Mouse (Mus musculus) MEL (cell line): Measurements from ENCODE around the gene Klk5. TPM values are rescaled to one million over a fixed set of nuclear protein-coding genes. Genes with fewer than 3 reads are reported as not detected.

Source experiments
- DNase-seq: peaks from one replicate; pipeline ENCODE4 v3.0.0; 2011; ENCODE audit warnings: low read depth, low spot score
- H3K27ac ChIP-seq: 2 replicates; pipeline ENCODE4 v1.5.1; 2012; ENCODE audit warnings: low read depth, mild to moderate bottlenecking, control low read depth, low read length, moderate library complexity; ENCODE audit not compliant: control insufficient read depth
- H3K27me3 ChIP-seq, 2 experiments: fragments of 150-350 bp in 1 of 2; sonication (generic) in 1 of 2; 2 replicates each; pipeline ENCODE4 v1.6.1; 2012; ENCODE audit warnings: low read length in 2 of 2, mild to moderate bottlenecking in 2 of 2, improper control_type of control experiment in 1 of 2, moderate library complexity in 1 of 2; ENCODE audit not compliant: insufficient read depth in 2 of 2, control insufficient read depth in 1 of 2
- H3K36me3 ChIP-seq, 2 experiments: 2 replicates each; pipeline ENCODE4 v1.6.1; 2012 to 2014; ENCODE audit warnings: low read length in 2 of 2, improper control_type of control experiment in 1 of 2, inconsistent platforms in 1 of 2, mild to moderate bottlenecking in 1 of 2; ENCODE audit not compliant: insufficient read depth in 2 of 2, control insufficient read depth in 1 of 2
- H3K4me1 ChIP-seq, 2 experiments: fragments of 150-350 bp in 1 of 2; sonication (generic) in 1 of 2; 2 replicates each; pipeline ENCODE4 v1.6.1; 2012; ENCODE audit warnings: low read length in 2 of 2, improper control_type of control experiment in 1 of 2, mild to moderate bottlenecking in 1 of 2; ENCODE audit not compliant: insufficient read depth in 2 of 2, control insufficient read depth in 1 of 2
- H3K4me3 ChIP-seq, 2 experiments: fragments of 150-350 bp in 1 of 2; sonication (generic) in 1 of 2; 2 replicates each; pipeline ENCODE4 v1.5.1; 2012; ENCODE audit warnings: low read depth in 2 of 2, low read length in 2 of 2, mild to moderate bottlenecking in 2 of 2, moderate library complexity in 2 of 2, control low read depth in 1 of 2, improper control_type of control experiment in 1 of 2; ENCODE audit not compliant: control insufficient read depth in 1 of 2, insufficient read depth in 1 of 2
- H3K79me2 ChIP-seq: 2 replicates; pipeline ENCODE4 v1.6.1; 2012; ENCODE audit warnings: mild to moderate bottlenecking, low read length, moderate library complexity; ENCODE audit not compliant: control insufficient read depth, poor library complexity, insufficient read depth
- H3K9ac ChIP-seq: 2 replicates; pipeline ENCODE4 v1.6.1; 2012; ENCODE audit warnings: low read depth, mild to moderate bottlenecking, control low read depth, low read length, moderate library complexity; ENCODE audit not compliant: control insufficient read depth, poor library complexity, severe bottlenecking
- H3K9me3 ChIP-seq: fragments of 150-350 bp; sonication (generic); replicated peaks from 2 replicates; pipeline ENCODE4 v1.6.1; 2012; ENCODE audit warnings: mild to moderate bottlenecking, low read length, improper control_type of control experiment, moderate library complexity; ENCODE audit not compliant: insufficient read depth
- BHLHE40 ChIP-seq: IDR thresholded peaks from 2 replicates; pipeline ENCODE4 v1.6.1; 2012; ENCODE audit warnings: low read depth, mild to moderate bottlenecking, inconsistent platforms, low read length, improper control_type of control experiment, borderline replicate concordance
- CHD1 ChIP-seq: IDR thresholded peaks from 2 replicates; pipeline ENCODE4 v1.6.1; 2012; ENCODE audit warnings: low read depth, mild to moderate bottlenecking, inconsistent platforms, low read length, improper control_type of control experiment
- CHD2 ChIP-seq: IDR thresholded peaks from 2 replicates; pipeline ENCODE4 v1.6.1; 2011; ENCODE audit warnings: low read length, improper control_type of control experiment
- CTCF ChIP-seq, 3 experiments: IDR thresholded peaks in 2 of 3; conservative IDR thresholded peaks in 1 of 3; 2 replicates each; pipeline ENCODE4 v1.5.1; 2011 to 2012; ENCODE audit warnings: low read length in 3 of 3, low read depth in 2 of 3, mild to moderate bottlenecking in 2 of 3, improper control_type of control experiment in 1 of 3, inconsistent platforms in 1 of 3, mixed read lengths in 1 of 3, moderate library complexity in 1 of 3; ENCODE audit not compliant: control insufficient read depth in 1 of 3, insufficient read depth in 1 of 3, poor library complexity in 1 of 3, severe bottlenecking in 1 of 3
- ELF1 ChIP-seq: IDR thresholded peaks from 2 replicates; pipeline ENCODE4 v1.6.1; 2014; ENCODE audit warnings: low read depth, mild to moderate bottlenecking, inconsistent platforms, low read length, improper control_type of control experiment, moderate library complexity
- EP300 ChIP-seq, 2 experiments: IDR thresholded peaks; 2 replicates each; pipeline ENCODE4 v1.6.1; 2011; ENCODE audit warnings: improper control_type of control experiment in 2 of 2, low read length in 2 of 2, low read depth in 1 of 2, mild to moderate bottlenecking in 1 of 2
- ETS1 ChIP-seq: IDR thresholded peaks from 2 replicates; pipeline ENCODE4 v1.6.1; 2012; ENCODE audit warnings: low read depth, mild to moderate bottlenecking, inconsistent platforms, low read length, improper control_type of control experiment, moderate library complexity
- GABPA ChIP-seq: IDR thresholded peaks from 2 replicates; pipeline ENCODE4 v1.6.1; 2012; ENCODE audit warnings: low read depth, mild to moderate bottlenecking, inconsistent platforms, low read length, improper control_type of control experiment, moderate library complexity
- GATA1 ChIP-seq: IDR thresholded peaks from 2 replicates; pipeline ENCODE4 v1.6.1; 2011; ENCODE audit warnings: low read depth, low read length, improper control_type of control experiment
- KAT2A ChIP-seq: conservative IDR thresholded peaks from 2 replicates; pipeline ENCODE4 v1.6.1; 2012; ENCODE audit warnings: low read depth, low read length, improper control_type of control experiment, inconsistent platforms
- MEF2A ChIP-seq: IDR thresholded peaks from 2 replicates; pipeline ENCODE4 v1.6.1; 2014; ENCODE audit warnings: low read depth, mild to moderate bottlenecking, inconsistent platforms, low read length, improper control_type of control experiment; ENCODE audit not compliant: poor library complexity, insufficient replicate concordance, severe bottlenecking; ENCODE audit errors: extremely low read depth
- MXI1 ChIP-seq: IDR thresholded peaks from 2 replicates; pipeline ENCODE4 v1.6.1; 2011; ENCODE audit warnings: mild to moderate bottlenecking, low read depth, low read length, improper control_type of control experiment
- MYB ChIP-seq: IDR thresholded peaks from 2 replicates; pipeline ENCODE4 v1.6.1; 2011; ENCODE audit warnings: mild to moderate bottlenecking, low read depth, low read length, improper control_type of control experiment
- POLR2AphosphoS2 ChIP-seq: IDR thresholded peaks from 2 replicates; pipeline ENCODE4 v1.6.1; 2011; ENCODE audit warnings: low read length, improper control_type of control experiment
- RCOR1 ChIP-seq: IDR thresholded peaks from 2 replicates; pipeline ENCODE4 v1.6.1; 2012; ENCODE audit warnings: low read depth, mild to moderate bottlenecking, inconsistent platforms, low read length, improper control_type of control experiment
- SMC3 ChIP-seq: IDR thresholded peaks from 2 replicates; pipeline ENCODE4 v1.6.1; 2011; ENCODE audit warnings: low read depth, low read length, improper control_type of control experiment
- TAL1 ChIP-seq: IDR thresholded peaks from 2 replicates; pipeline ENCODE4 v1.6.1; 2012; ENCODE audit warnings: mild to moderate bottlenecking, inconsistent platforms, low read length, moderate library complexity, mixed read lengths
- TBP ChIP-seq: IDR thresholded peaks from 2 replicates; pipeline ENCODE4 v1.8.0; 2011; ENCODE audit warnings: low read depth, low read length, improper control_type of control experiment
- TCF12 ChIP-seq: IDR thresholded peaks from 2 replicates; pipeline ENCODE4 v1.6.1; 2014; ENCODE audit warnings: low read depth, mild to moderate bottlenecking, inconsistent platforms, low read length, improper control_type of control experiment, moderate library complexity
- UBTF ChIP-seq: IDR thresholded peaks from 2 replicates; pipeline ENCODE4 v1.6.1; 2012; ENCODE audit warnings: low read depth, mild to moderate bottlenecking, inconsistent platforms, low read length, improper control_type of control experiment, moderate library complexity, borderline replicate concordance; ENCODE audit not compliant: insufficient read depth
- USF1 ChIP-seq: IDR thresholded peaks from 2 replicates; pipeline ENCODE4 v1.6.1; 2014; ENCODE audit warnings: low read depth, mild to moderate bottlenecking, inconsistent platforms, low read length, improper control_type of control experiment, moderate library complexity
- USF2 ChIP-seq, 2 experiments: IDR thresholded peaks; 2 replicates each; pipeline ENCODE4 v1.6.1; 2011 to 2012; ENCODE audit warnings: improper control_type of control experiment in 2 of 2, low read length in 2 of 2, borderline replicate concordance in 1 of 2, inconsistent platforms in 1 of 2, low read depth in 1 of 2, mild to moderate bottlenecking in 1 of 2; ENCODE audit not compliant: insufficient read depth in 1 of 2
- ZC3H11A ChIP-seq: IDR thresholded peaks from 2 replicates; pipeline ENCODE4 v1.6.1; 2012; ENCODE audit warnings: low read depth, mild to moderate bottlenecking, inconsistent platforms, low read length, improper control_type of control experiment
- ZNF384 ChIP-seq: IDR thresholded peaks from 2 replicates; pipeline ENCODE4 v1.6.1; 2012; ENCODE audit warnings: low read depth, mild to moderate bottlenecking, inconsistent platforms, low read length, improper control_type of control experiment
- polyA plus RNA-seq, 2 experiments: library from polyadenylated mRNA; stranded (reverse) in 1 of 2; unstranded in 1 of 2; fragments of >175 nt in 1 of 2; fragments of >200 nt in 1 of 2; gene quantifications; 2 replicates each; pipeline versions ENCODE4 v1.2.1 to v1.2.4; 2012; ENCODE audit warnings: low replicate concordance in 2 of 2, low read depth in 1 of 2; ENCODE audit not compliant: insufficient read length in 2 of 2, insufficient read depth in 1 of 2, missing spikeins in 1 of 2
- total RNA-seq: library from RNA; depleted of rRNA; stranded (reverse); fragments of 300-350 nt; gene quantifications from 2 replicates; pipeline ENCODE4 v1.2.3, GENCODE M21; 2012

The Klk5 gene
- total and polyA plus RNA-seq, 3 experiments: not detected

DNA sequence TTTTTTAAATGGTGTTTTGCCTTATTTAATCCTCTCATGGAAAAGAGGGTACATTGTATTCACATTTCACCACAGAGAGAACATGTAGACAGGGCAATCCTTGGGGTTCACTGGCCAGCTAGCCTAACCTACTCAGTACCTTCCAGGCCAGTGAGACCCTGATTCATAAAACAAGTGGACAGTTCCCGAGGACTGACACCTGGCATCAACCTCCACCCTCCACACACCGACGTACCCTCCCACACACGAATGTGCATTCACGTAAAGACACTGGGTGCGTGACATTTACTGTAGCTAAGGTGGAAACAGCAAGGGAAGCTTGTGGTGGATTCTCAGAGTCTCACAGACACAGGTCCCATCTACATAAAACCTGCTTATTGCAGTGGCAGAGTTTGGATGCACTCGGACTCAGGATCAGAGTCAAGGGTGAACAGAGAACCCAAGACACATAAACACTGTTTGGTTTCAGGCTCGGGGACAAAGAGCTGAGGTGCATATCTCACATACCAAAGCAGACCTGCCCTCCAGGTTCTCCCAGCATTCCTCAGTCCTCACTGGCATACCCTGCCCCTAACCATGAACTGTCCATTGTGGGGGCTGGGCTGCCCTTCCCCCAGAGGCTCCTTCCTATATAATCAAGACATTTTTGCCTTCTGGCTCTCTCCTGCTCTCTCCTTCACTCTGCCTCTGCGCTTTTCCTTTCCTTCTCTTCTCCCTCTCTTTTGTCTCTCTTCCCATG is 13.0 kb downstream of the Klk5 start:
- H3K4me3 ChIP-seq: no peak overlapping the region
- H3K27ac ChIP-seq: no peak overlapping the region
- no peak for DNase-seq

GRCm38 (mm10) chr7:43855709-43856108 is 13.9 kb downstream of the Klk5 start:
- no peaks in the 10 kb centered on the region for H3K9me3 ChIP-seq
- TF ChIP-seq CTCF (IDR thresholded peaks at IDR 0.05 in 2 of 3, conservative IDR thresholded peaks at IDR 0.05 in 1 of 3; ENCODE audit: control insufficient read depth in 1 of 3, insufficient read depth in 1 of 3, low read depth in 2 of 3, low read length in 3 of 3, poor library complexity in 1 of 3, severe bottlenecking in 1 of 3) (no peak), EP300 (IDR thresholded peaks at IDR 0.05; ENCODE audit: low read depth in 1 of 2, low read length in 2 of 2) (no peak), ZNF384 (no peak)
- no peak overlapping the region for H3K4me3 ChIP-seq
- DNase-seq: no peak
- no peaks in the 10 kb centered on the region for H3K79me2 ChIP-seq
- H3K27ac ChIP-seq: no peak overlapping the region
- H3K4me1 ChIP-seq: no peaks in the 10 kb centered on the region
- H3K9ac ChIP-seq: no peak overlapping the region
- no peaks in the 10 kb centered on the region for H3K27me3 ChIP-seq
- no peaks in the 10 kb centered on the region for H3K36me3 ChIP-seq

More for the DNA sequence above, 13.0 kb downstream of the Klk5 start:
- H3K9ac ChIP-seq: no peak overlapping the region
- no peaks in the 10 kb centered on the region for H3K4me1 ChIP-seq
- no peaks in the 10 kb centered on the region for H3K27me3 ChIP-seq
- no peaks in the 10 kb centered on the region for H3K36me3 ChIP-seq
- H3K9me3 ChIP-seq: no peaks in the 10 kb centered on the region
- TF ChIP-seq KAT2A (no peak), ETS1 (no peak), USF1 (no peak), TAL1 (no peak), POLR2AphosphoS2 (no peak)
- H3K79me2 ChIP-seq: no peaks in the 10 kb centered on the region

DNA sequence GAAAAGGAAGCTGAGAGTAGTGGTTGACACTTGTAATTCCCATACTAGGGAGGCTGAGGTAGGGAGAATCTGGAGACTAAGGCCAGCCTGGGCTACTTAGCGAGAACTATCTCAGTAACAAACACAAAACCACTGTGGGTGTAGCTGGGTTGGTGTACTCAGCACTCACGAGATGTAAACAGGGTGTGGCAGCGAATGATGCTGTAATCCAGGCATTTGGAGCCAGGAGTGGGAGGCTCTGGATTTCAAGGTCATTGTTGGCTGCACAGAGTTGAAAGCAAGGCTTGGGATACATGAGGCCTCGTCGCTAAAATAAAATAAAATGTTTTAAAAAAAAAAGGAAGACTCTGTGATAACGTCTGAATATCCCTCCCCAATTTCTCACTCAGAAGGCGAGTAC is 14.5 kb downstream of the Klk5 start:
- Histone ChIP-seq H3K36me3 (no peaks in the 10 kb centered on the region), H3K27me3 (no peaks in the 10 kb centered on the region)
- DNase-seq: no peak

More for the DNA sequence above, 14.5 kb downstream of the Klk5 start:
- Histone ChIP-seq H3K9me3 (no peaks in the 10 kb centered on the region), H3K4me3 (no peak overlapping the region), H3K27ac (no peak overlapping the region), H3K4me1 (no peaks in the 10 kb centered on the region), H3K79me2 (no peaks in the 10 kb centered on the region), H3K9ac (no peak overlapping the region)
- TF ChIP-seq CHD2 (no peak), TAL1 (no peak), RCOR1 (no peak), TBP (no peak), GABPA (no peak), MYB (no peak), GATA1 (no peak), EP300 (IDR thresholded peaks at IDR 0.05; ENCODE audit: low read depth in 1 of 2, low read length in 2 of 2) (no peak), CHD1 (no peak), MEF2A (no peak), KAT2A (no peak), ELF1 (no peak), SMC3 (no peak), BHLHE40 (no peak), MXI1 (no peak), UBTF (no peak), TCF12 (no peak), ZC3H11A (no peak), USF2 (IDR thresholded peaks at IDR 0.05; ENCODE audit: borderline replicate concordance in 1 of 2, insufficient read depth in 1 of 2, low read depth in 1 of 2, low read length in 2 of 2) (no peak)
